Mouse (Mus musculus) lung, adult 2 months (tissue): ENCODE results near the gene Casz1.

Experiments used
- CTCF ChIP-seq: fragments of 200-500 bp; IDR thresholded peaks from 2 replicates; pipeline ENCODE4 v1.5.1; 2011; ENCODE audit warnings: mild to moderate bottlenecking, low read length, control low read depth; ENCODE audit not compliant: insufficient read depth
- POLR2A ChIP-seq: fragments of 200-500 bp; IDR thresholded peaks from 2 replicates; pipeline ENCODE4 v1.6.1; 2011; ENCODE audit warnings: low read depth, mild to moderate bottlenecking, control low read depth, low read length, borderline replicate concordance; ENCODE audit errors: extremely low read depth

DNA sequence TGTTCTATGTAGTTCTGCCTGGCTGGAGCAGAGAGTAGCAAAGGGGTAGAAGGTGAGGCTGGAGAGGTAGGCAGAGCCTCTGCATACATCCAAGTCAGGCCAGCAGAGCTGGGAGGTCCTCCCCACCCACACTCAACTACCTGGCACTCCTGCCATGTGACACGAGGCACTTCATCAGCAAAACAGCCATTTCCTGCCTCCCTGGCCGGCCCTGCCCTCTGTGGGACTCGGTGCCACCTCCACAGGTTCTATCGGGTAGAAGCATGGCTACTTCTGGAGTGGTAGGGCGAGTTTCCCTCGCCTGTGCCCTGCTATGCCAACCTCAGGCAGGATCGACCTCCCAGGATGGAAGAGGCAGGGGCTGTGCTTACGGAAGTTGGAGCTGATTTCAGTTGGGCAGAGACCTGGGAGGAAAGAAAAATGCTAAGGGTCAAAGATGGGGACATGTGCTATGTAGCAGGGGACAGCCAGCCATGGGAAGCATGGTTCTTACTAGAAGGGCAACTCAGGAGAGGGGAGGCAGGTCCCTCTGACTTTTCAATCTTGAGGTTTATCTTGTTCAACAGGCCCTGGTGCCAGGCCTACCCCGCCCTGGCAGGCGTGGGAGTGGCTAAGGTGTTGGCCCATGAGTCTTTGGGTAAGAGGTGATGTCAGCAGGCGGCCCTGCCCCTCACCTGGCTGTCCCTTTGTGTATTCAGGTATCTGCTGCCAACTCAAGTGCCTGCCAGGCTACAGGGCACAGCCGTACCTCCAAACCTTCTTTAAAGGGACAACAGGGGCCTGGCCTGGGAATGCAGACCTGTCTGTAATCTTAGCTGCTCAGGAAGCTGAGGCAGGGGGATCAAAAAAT lies 6.5 kb upstream of the Casz1 start:
- TF ChIP-seq CTCF = no peak
- TF ChIP-seq POLR2A = peak; percentile 38; the same call in 1 of the 2 replicates
